Mouse (Mus musculus): Measurements from ENCODE around the gene Mmrn2. TPM values are rescaled to one million over a fixed set of nuclear protein-coding genes. Genes with fewer than 3 reads are reported as not detected.
"Not testable (repeated sequence)": the region's sequence is repeated elsewhere in the genome, so short reads cannot be mapped to it uniquely, and the experiment has no call there.

Gene Mmrn2
- polyA plus RNA-seq, 1 experiment from 2014 or later: 6.2 TPM

- not testable (repeated sequence) for H3K9ac ChIP-seq; H3K9me3 ChIP-seq; H3K4me1 ChIP-seq (replicated peaks); H3K4me2 ChIP-seq; H3K4me3 ChIP-seq; ATAC-seq (ENCODE audit: low read depth); H3K27ac ChIP-seq (replicated peaks); H3K27me3 ChIP-seq
- 94% methylated on average over 4 of the region's 4 CpGs for WGBS
- peaks cover 61% of the 10 kb centered on the region for H3K36me3 ChIP-seq
Measured at GRCm38 (mm10) chr14:34416946-34417345, 41.7 kb downstream of the Mmrn2 start.

GRCm38 (mm10) chr14:34417501-34417900 lies 42.2 kb downstream of the Mmrn2 start:
- Histone ChIP-seq H3K4me3 (no peak overlapping the region), H3K4me2 (no peak overlapping the region), H3K9ac (no peak overlapping the region), H3K4me1 (replicated peaks) (no peaks in the 10 kb centered on the region), H3K9me3 (no peaks in the 10 kb centered on the region), H3K27me3 (no peaks in the 10 kb centered on the region), H3K27ac (replicated peaks) (no peak overlapping the region), H3K36me3 (peaks cover 61% of the 10 kb centered on the region)
- no peak for ATAC-seq (ENCODE audit: low read depth)
- 93% methylated on average over 5 of the region's 5 CpGs for WGBS

- 95% methylated on average over 1 of the region's 1 CpGs for WGBS
- H3K4me2 ChIP-seq: no peak overlapping the region
- H3K9me3 ChIP-seq: no peaks in the 10 kb centered on the region
- no peak overlapping the region for H3K27ac ChIP-seq (replicated peaks)
- no peak overlapping the region for H3K9ac ChIP-seq
- H3K4me1 ChIP-seq (replicated peaks): no peaks in the 10 kb centered on the region
- H3K36me3 ChIP-seq: peaks cover 65% of the 10 kb centered on the region
- no peak overlapping the region for H3K4me3 ChIP-seq
- no peak for ATAC-seq (ENCODE audit: low read depth)
- no peaks in the 10 kb centered on the region for H3K27me3 ChIP-seq
Measured at GRCm38 (mm10) chr14:34421078-34421477, 45.8 kb downstream of the Mmrn2 start.

GRCm38 (mm10) chr14:34428274-34428673 lies 53.0 kb downstream of the Mmrn2 start:
- Histone ChIP-seq H3K4me1 (replicated peaks) (no peaks in the 10 kb centered on the region), H3K27ac (replicated peaks) (no peak overlapping the region), H3K9ac (no peak overlapping the region), H3K9me3 (no peaks in the 10 kb centered on the region), H3K36me3 (peaks cover 56% of the 10 kb centered on the region), H3K27me3 (no peaks in the 10 kb centered on the region), H3K4me3 (no peak overlapping the region), H3K4me2 (no peak overlapping the region)
- 96% methylated on average over 3 of the region's 3 CpGs for WGBS
- no peak for ATAC-seq (ENCODE audit: low read depth)

GRCm38 (mm10) chr14:34429069-34429468 lies 53.8 kb downstream of the Mmrn2 start:
- Histone ChIP-seq H3K9ac (no peak overlapping the region), H3K4me1 (replicated peaks) (no peaks in the 10 kb centered on the region), H3K4me3 (no peak overlapping the region), H3K27ac (replicated peaks) (no peak overlapping the region), H3K4me2 (no peak overlapping the region), H3K36me3 (peaks cover 48% of the 10 kb centered on the region), H3K9me3 (no peaks in the 10 kb centered on the region), H3K27me3 (no peaks in the 10 kb centered on the region)
- ATAC-seq (ENCODE audit: low read depth): no peak
- 95% methylated on average over 1 of the region's 1 CpGs for WGBS

GRCm38 (mm10) chr14:34440526-34441066 lies 65.3 kb downstream of the Mmrn2 start:
- peaks cover 17% of the 10 kb centered on the region for H3K4me1 ChIP-seq (replicated peaks)
- ATAC-seq (ENCODE audit: low read depth): no peak
- 95% methylated on average over 3 of the region's 3 CpGs for WGBS

GRCm38 (mm10) chr14:34442531-34442930 lies 67.3 kb downstream of the Mmrn2 start:
- ATAC-seq (ENCODE audit: low read depth): peak; percentile 83
- 28% methylated on average over 4 of the region's 4 CpGs for WGBS
- Histone ChIP-seq H3K4me1 (replicated peaks) (peaks cover 17% of the 10 kb centered on the region), H3K9me3 (no peaks in the 10 kb centered on the region), H3K36me3 (peaks cover 30% of the 10 kb centered on the region), H3K27me3 (no peaks in the 10 kb centered on the region), H3K27ac (replicated peaks) (peak overlapping the region; percentile 35; the same call in 1 of the 2 replicates), H3K9ac (no peak overlapping the region), H3K4me3 (no peak overlapping the region), H3K4me2 (no peak overlapping the region)

More at GRCm38 (mm10) chr14:34440526-34441066, 65.3 kb downstream of the Mmrn2 start:
- Histone ChIP-seq H3K27ac (replicated peaks) (no peak overlapping the region), H3K4me3 (no peak overlapping the region), H3K36me3 (peaks cover 21% of the 10 kb centered on the region), H3K9ac (no peak overlapping the region), H3K4me2 (no peak overlapping the region), H3K9me3 (no peaks in the 10 kb centered on the region), H3K27me3 (no peaks in the 10 kb centered on the region)

- Histone ChIP-seq H3K27me3 (no peaks in the 10 kb centered on the region), H3K9ac (no peak overlapping the region), H3K27ac (replicated peaks) (no peak overlapping the region), H3K36me3 (peaks cover 33% of the 10 kb centered on the region), H3K9me3 (no peaks in the 10 kb centered on the region), H3K4me2 (no peak overlapping the region), H3K4me3 (no peak overlapping the region), H3K4me1 (replicated peaks) (peaks cover 17% of the 10 kb centered on the region)
- no peak for ATAC-seq (ENCODE audit: low read depth)
- 81% methylated on average over 5 of the region's 5 CpGs for WGBS
Measured at GRCm38 (mm10) chr14:34444368-34444767, 69.1 kb downstream of the Mmrn2 start.

GRCm38 (mm10) chr14:34444924-34445323 lies 69.7 kb downstream of the Mmrn2 start:
- Histone ChIP-seq H3K9me3 (no peaks in the 10 kb centered on the region), H3K36me3 (peaks cover 33% of the 10 kb centered on the region), H3K4me2 (no peak overlapping the region), H3K4me1 (replicated peaks) (peaks cover 17% of the 10 kb centered on the region), H3K27ac (replicated peaks) (no peak overlapping the region), H3K27me3 (no peaks in the 10 kb centered on the region), H3K9ac (no peak overlapping the region), H3K4me3 (no peak overlapping the region)
- ATAC-seq (ENCODE audit: low read depth): no peak

GRCm38 (mm10) chr14:34445348-34445747 lies 70.1 kb downstream of the Mmrn2 start:
- Histone ChIP-seq H3K9ac (no peak overlapping the region), H3K4me1 (replicated peaks) (peaks cover 17% of the 10 kb centered on the region), H3K27ac (replicated peaks) (no peak overlapping the region), H3K9me3 (no peaks in the 10 kb centered on the region), H3K4me3 (no peak overlapping the region), H3K4me2 (no peak overlapping the region), H3K27me3 (no peaks in the 10 kb centered on the region), H3K36me3 (peaks cover 32% of the 10 kb centered on the region)
- 94% methylated on average over 3 of the region's 3 CpGs for WGBS
- ATAC-seq (ENCODE audit: low read depth): no peak

- Histone ChIP-seq H3K4me1 (replicated peaks) (peaks cover 17% of the 10 kb centered on the region), H3K9me3 (no peaks in the 10 kb centered on the region), H3K4me2 (no peak overlapping the region), H3K27me3 (no peaks in the 10 kb centered on the region), H3K36me3 (peaks cover 23% of the 10 kb centered on the region), H3K9ac (no peak overlapping the region), H3K4me3 (no peak overlapping the region), H3K27ac (replicated peaks) (no peak overlapping the region)
- no peak for ATAC-seq (ENCODE audit: low read depth)
- 96% methylated on average over 6 of the region's 6 CpGs for WGBS
Measured at GRCm38 (mm10) chr14:34446624-34447023, 71.4 kb downstream of the Mmrn2 start.

- Histone ChIP-seq H3K4me3 (no peak overlapping the region), H3K27ac (replicated peaks) (no peak overlapping the region), H3K9ac (no peak overlapping the region), H3K27me3 (no peaks in the 10 kb centered on the region), H3K36me3 (peaks cover 23% of the 10 kb centered on the region), H3K4me1 (replicated peaks) (peaks cover 14% of the 10 kb centered on the region), H3K9me3 (no peaks in the 10 kb centered on the region), H3K4me2 (no peak overlapping the region)
- no peak for ATAC-seq (ENCODE audit: low read depth)
- WGBS: 86% methylated on average over 4 of the region's 4 CpGs
Measured at GRCm38 (mm10) chr14:34447659-34448058, 72.4 kb downstream of the Mmrn2 start.

GRCm38 (mm10) chr14:34448398-34448797 lies 73.1 kb downstream of the Mmrn2 start:
- no peak for ATAC-seq (ENCODE audit: low read depth)
- H3K9ac ChIP-seq: no peak overlapping the region
- no peaks in the 10 kb centered on the region for H3K9me3 ChIP-seq

More at GRCm38 (mm10) chr14:34448398-34448797, 73.1 kb downstream of the Mmrn2 start:
- Histone ChIP-seq H3K4me1 (replicated peaks) (peaks cover 12% of the 10 kb centered on the region; the same call in 1 of the 2 replicates), H3K4me3 (no peak overlapping the region), H3K36me3 (peaks cover 16% of the 10 kb centered on the region), H3K27ac (replicated peaks) (no peak overlapping the region), H3K4me2 (no peak overlapping the region), H3K27me3 (no peaks in the 10 kb centered on the region)
